Comparison of ENCODE assay signal across 26 mouse cellular contexts in the genomic region with DNA sequence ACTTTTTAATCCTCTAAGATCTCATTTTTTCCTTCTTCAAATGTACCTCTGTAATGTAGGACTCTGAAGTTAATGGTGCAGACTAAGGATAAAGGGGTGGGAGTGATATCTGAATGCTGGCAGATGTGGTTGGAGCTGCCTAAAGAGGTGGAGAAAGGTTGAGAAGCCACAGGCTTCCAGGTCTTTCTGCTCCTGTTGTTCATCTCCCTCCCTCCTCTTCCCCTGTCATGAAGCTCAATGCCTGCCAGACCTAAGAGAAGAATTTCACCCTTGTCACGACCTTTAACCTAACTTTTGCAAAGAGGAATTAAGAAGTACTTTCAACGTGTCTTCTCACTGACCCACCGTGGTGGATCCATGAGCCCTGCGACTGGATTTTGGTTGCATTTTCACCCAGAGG.
A peak's percentile ranks its signal among the peaks of the same experiment; 100 is the strongest.
DNase-seq lines count a peak whose midpoint lies in the region; ATAC-seq lines count a peak whose summit lies in the region.
"Had no signal": no experiment of that assay in that cellular context is flagged by ENCODE, and none has a peak within 500 bp of the region (broad histone marks: within the 10 kb centered on the region; RNA-seq: fewer than 3 reads in every experiment).

No protein-coding gene starts in this region.

- H3K9ac ChIP-seq in heart, embryonic 11.5 days (ENCODE audit: low read depth, low read length), result no peak overlapping the region
- no peak overlapping the region for H3K9ac ChIP-seq in heart, embryonic 16.5 days (ENCODE audit: low read length)
- no peak overlapping the region for H3K9ac ChIP-seq in midbrain, embryonic 14.5 days (replicated peaks; ENCODE audit: low read length)
- H3K9ac ChIP-seq: forebrain, embryonic 13.5 days; hindbrain, embryonic 14.5 days; limb, embryonic 15.5 days; liver, embryonic 13.5 days; midbrain, embryonic 13.5 days had no signal

- 33% methylated on average over 4 of the region's 4 CpGs for WGBS in heart, embryonic 11.5 days (ENCODE audit: insufficient replicate concordance)
- WGBS in heart, embryonic 16.5 days, result 32% methylated on average over 4 of the region's 4 CpGs
- WGBS in midbrain, embryonic 14.5 days, result 61% methylated on average over 4 of the region's 4 CpGs

- ATAC-seq in heart, embryonic 11.5 days (replicated peaks; ENCODE audit: insufficient number of reproducible peaks, low FRiP score, low TSS enrichment), result peak; percentile 47
- ATAC-seq in heart, embryonic 16.5 days (replicated peaks; ENCODE audit: extremely low read depth, insufficient read depth, low FRiP score), result peak; percentile 33; the same call in 1 of the 2 replicates
- no peak for ATAC-seq in midbrain, embryonic 14.5 days (ENCODE audit: low FRiP score, low TSS enrichment)
- ATAC-seq: activated CD4-positive, CD25-positive, alpha-beta regulatory T cell, adult 4 months; forebrain, embryonic 13.5 days; inflammation-experienced regulatory T-cells, adult 6 months; midbrain, embryonic 13.5 days had no signal

- H3K36me3 ChIP-seq in heart, embryonic 11.5 days (ENCODE audit: control insufficient read depth, insufficient read depth, low read length), result no peaks in the 10 kb centered on the region
- no peaks in the 10 kb centered on the region for H3K36me3 ChIP-seq in heart, embryonic 16.5 days (ENCODE audit: control insufficient read depth, insufficient read depth)
- H3K36me3 ChIP-seq in midbrain, embryonic 14.5 days (ENCODE audit: control insufficient read depth, insufficient read depth, low read length), result no peaks in the 10 kb centered on the region
- H3K36me3 ChIP-seq: limb, embryonic 10.5 days; limb, embryonic 15.5 days; liver, embryonic 13.5 days; midbrain, embryonic 13.5 days had no signal

- no peaks in the 10 kb centered on the region for H3K9me3 ChIP-seq in heart, embryonic 11.5 days (replicated peaks; ENCODE audit: control insufficient read depth, low read length)
- H3K9me3 ChIP-seq in heart, embryonic 16.5 days (replicated peaks; ENCODE audit: control insufficient read depth, low read length), result no peaks in the 10 kb centered on the region
- H3K9me3 ChIP-seq in midbrain, embryonic 14.5 days (ENCODE audit: control insufficient read depth, low read length), result no peaks in the 10 kb centered on the region
- H3K9me3 ChIP-seq: forebrain, embryonic 13.5 days; limb, embryonic 10.5 days; liver, embryonic 13.5 days; midbrain, embryonic 13.5 days had no signal

- H3K4me1 ChIP-seq in heart, embryonic 11.5 days (ENCODE audit: control insufficient read depth, insufficient read depth, low read length), result peaks cover 18% of the 10 kb centered on the region
- peaks cover 24% of the 10 kb centered on the region for H3K4me1 ChIP-seq in heart, embryonic 16.5 days (ENCODE audit: control insufficient read depth, insufficient read depth, low read length)
- no peaks in the 10 kb centered on the region for H3K4me1 ChIP-seq in midbrain, embryonic 14.5 days (ENCODE audit: control insufficient read depth, insufficient read depth, low read length)
- H3K4me1 ChIP-seq: forebrain, embryonic 13.5 days; limb, embryonic 10.5 days; limb, embryonic 15.5 days; liver, embryonic 13.5 days; midbrain, embryonic 13.5 days had no signal

- no peak overlapping the region for H3K4me3 ChIP-seq in heart, embryonic 11.5 days (ENCODE audit: low read depth, low read length)
- no peak overlapping the region for H3K4me3 ChIP-seq in heart, embryonic 16.5 days (ENCODE audit: low read length)
- H3K4me3 ChIP-seq in midbrain, embryonic 14.5 days (replicated peaks; ENCODE audit: low read depth, low read length), result no peak overlapping the region
- H3K4me3 ChIP-seq: forebrain, embryonic 13.5 days; limb, embryonic 10.5 days; limb, embryonic 15.5 days; liver, embryonic 13.5 days; midbrain, embryonic 13.5 days had no signal

- peak; percentile 12 for DNase-seq in embryo, embryonic 10 days (ENCODE audit: low spot score)
- no peak for DNase-seq in embryo, embryonic 9.5 days (ENCODE audit: extremely low spot score)
- no peak for DNase-seq in heart, postnatal 36 days
- DNase-seq in midbrain, embryonic 14.5 days, result no peak
- DNase-seq in thymus, postnatal 4 days, result no peak
- DNase-seq: adrenal gland, adult 2 months; cerebellum, adult 2 months; cerebellum, postnatal 14 days; gastrocnemius, postnatal 14 days; kidney, adult 8-10 months; layer of hippocampus, postnatal 36 days; liver, embryonic 13.5 days; lung, adult 18-20 months; lung, postnatal 10 days had no signal

- H3K27ac ChIP-seq in heart, embryonic 11.5 days (ENCODE audit: low read depth, low read length), result peak overlapping the region; percentile 70
- H3K27ac ChIP-seq in heart, embryonic 16.5 days (ENCODE audit: low read length), result peak overlapping the region; percentile 83
- no peak overlapping the region for H3K27ac ChIP-seq in midbrain, embryonic 14.5 days (replicated peaks; ENCODE audit: low read depth, low read length)
- H3K27ac ChIP-seq: forebrain, embryonic 13.5 days; hindbrain, embryonic 14.5 days; kidney, postnatal 0 days; limb, embryonic 10.5 days; limb, embryonic 15.5 days; liver, embryonic 13.5 days; macrophage; midbrain, embryonic 13.5 days had no signal

- H3K4me2 ChIP-seq in heart, embryonic 11.5 days, result no peak overlapping the region; the same call in 1 of the 2 replicates
- peak overlapping the region; percentile 5; the same call in 1 of the 2 replicates for H3K4me2 ChIP-seq in heart, embryonic 16.5 days (ENCODE audit: low read depth, low read length)
- H3K4me2 ChIP-seq in midbrain, embryonic 14.5 days (ENCODE audit: low read length), result no peak overlapping the region
- H3K4me2 ChIP-seq: forebrain, embryonic 13.5 days; hindbrain, embryonic 14.5 days; limb, embryonic 15.5 days; liver, embryonic 13.5 days; midbrain, embryonic 13.5 days had no signal

- H3K27me3 ChIP-seq in heart, embryonic 11.5 days (ENCODE audit: control insufficient read depth, insufficient read depth, low read length), result no peaks in the 10 kb centered on the region
- no peaks in the 10 kb centered on the region for H3K27me3 ChIP-seq in heart, embryonic 16.5 days (ENCODE audit: control insufficient read depth, insufficient read depth, low read length)
- no peaks in the 10 kb centered on the region for H3K27me3 ChIP-seq in midbrain, embryonic 14.5 days (ENCODE audit: control insufficient read depth, insufficient read depth, low read length)
- H3K27me3 ChIP-seq: CH12.LX; forebrain, embryonic 13.5 days; limb, embryonic 15.5 days; liver, embryonic 13.5 days; midbrain, embryonic 13.5 days had no signal

- intact Hi-C loops in heart, postnatal 36 days (cut with DNase I), result no loop called here
